Mouse (Mus musculus) frontal cortex, postnatal 25 days (tissue): ENCODE measurements at regions not wholly inside any gene's neighbourhood (a gene's known extent, or its start where the extent isn't known, plus 50 kb on each side); places are given as distances from the start of the nearest gene placed in this dataset.
"Not testable (repeated sequence)": the region's sequence is repeated elsewhere in the genome, so short reads cannot be mapped to it uniquely, and the experiment has no call there.

Source experiments
- DNase-seq, 2 experiments: peaks; one replicate each; pipeline ENCODE4 v3.0.0; 2022; ENCODE audit warnings: low spot score in 2 of 2

DNA sequence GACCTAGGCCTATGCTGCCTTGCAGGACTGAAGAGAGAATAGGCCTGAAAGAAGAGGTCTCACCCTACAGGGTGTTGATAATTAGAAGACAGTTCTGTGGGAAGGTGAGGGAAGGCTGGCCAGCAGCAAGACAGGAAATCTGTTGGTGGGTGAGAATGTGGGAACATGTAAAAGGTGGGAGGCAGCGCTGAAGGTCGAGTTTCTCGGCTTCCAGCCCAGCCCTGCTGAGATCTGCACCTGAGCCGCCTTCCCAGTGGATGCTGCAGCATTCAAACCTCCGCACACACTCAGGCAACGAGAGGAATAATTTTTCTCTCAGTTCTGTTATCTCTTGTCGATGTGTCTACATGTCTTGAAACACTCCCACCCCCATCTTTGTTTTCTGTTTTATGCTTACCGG, 89.9 kb upstream of the Atp1b1 start:
- DNase-seq, result peak in 1 of 2 experiments; percentile 14

DNA sequence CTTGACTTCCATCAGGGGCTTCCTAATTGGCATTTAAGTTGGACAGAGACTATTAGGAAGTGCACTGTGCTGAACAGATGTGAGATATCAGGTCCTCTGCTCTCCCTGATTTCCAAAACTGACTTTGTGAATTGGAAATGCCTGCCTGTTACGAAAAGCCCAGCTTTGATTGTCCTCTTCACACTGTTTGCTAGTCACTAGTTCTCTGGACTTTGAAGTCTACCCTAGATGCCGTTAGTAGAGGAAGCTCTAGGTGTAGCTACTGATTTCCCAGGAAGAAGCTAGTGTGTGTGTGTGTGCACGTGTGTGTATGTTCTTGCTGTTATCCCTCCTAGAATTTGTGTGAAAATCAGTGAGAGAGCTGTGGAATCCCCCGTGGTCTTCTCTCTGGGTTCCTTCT, 87.7 kb upstream of the Atp1b1 start:
- DNase-seq, result no peak

DNA sequence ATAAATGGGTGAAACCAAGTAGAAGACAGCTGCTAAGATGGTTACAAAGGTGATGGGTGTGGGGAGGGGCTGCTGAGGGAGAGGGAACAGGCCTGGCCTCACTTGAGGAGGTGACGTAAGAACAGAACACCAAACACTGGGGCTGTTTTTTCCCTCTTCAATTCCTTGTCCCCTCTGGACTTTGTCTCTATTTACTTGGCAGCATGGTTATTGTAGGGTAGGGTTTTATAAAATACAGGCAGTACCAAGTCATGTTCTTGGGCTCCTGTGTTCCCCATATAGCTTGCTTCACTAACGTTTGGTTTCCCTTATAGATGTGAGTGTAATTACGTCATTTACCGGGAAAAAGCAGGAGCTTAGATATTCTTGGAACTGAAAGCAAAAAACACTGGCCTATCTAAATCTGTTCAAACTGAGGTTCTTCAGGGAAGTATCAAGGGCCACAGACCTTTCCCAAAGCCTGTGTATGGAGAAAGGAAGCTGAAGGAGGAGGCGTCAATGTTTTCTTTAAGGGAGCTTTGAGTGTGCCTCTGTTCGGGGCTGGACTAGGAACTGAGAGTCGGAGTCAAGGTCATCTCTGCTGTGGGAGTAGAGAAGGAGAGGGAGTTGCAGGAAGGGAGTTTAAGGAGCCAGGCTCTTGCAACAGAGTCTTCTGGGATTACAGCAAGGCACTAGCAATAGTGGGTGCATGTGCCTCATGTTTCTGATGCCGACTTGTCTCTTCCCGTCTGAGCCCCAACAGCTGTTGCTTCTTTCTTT, 85.1 kb upstream of the Atp1b1 start:
- no peak for DNase-seq

DNA sequence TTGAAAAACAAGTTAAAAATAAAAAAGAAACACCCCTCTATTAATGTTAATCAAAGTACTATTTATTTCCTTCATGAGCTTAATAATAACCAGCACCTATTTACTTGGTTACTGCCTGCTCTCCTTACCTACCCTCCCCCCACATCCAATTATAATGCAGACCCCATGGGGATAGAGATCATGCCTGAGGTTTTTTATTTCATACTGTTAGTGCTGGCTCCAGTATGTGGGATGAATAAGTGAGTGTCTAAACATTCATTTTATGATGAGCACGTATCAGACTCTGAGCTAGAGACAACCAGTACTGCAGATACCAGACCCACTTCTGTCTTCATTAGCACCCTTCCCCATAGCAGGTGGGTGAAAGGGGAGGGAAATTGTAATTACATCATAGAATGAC, 83.6 kb upstream of the Atp1b1 start:
- no peak for DNase-seq

DNA sequence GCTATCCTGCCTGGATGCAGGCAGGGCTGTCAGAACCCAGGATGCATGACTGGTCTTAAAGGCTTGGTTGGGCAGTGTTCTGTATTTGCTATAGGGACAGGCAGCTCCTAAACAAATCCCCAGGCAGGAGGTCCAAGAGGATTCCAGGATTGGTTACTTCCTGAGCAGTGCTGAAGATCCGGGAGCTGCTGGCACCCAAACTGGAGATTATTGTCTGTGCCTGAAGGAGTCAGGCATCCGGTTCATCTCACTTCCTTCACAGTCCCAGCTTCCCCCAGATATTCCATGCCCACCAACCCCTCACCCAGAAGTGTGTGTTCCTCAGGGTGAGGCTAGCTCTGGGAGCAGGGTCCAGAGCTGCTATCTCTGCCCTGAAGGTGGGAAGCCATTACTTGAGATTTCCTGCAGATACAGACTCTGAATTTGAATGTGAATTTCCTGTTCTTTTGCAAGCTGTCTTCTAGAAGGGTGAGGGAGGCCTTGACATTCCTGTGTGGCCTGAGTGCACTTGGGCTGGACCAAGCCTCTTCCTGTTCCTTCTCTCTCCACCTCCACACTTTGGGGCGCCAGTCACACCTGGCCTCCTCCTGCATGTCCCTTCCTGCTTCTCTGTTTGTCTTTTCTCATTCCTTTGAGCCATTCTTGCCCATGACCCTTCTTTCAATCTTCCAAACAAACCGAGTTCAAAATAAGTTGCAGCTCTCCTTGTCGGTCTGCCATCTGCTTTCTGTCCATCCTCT, 80.3 kb upstream of the Atp1b1 start:
- DNase-seq, result no peak

DNA sequence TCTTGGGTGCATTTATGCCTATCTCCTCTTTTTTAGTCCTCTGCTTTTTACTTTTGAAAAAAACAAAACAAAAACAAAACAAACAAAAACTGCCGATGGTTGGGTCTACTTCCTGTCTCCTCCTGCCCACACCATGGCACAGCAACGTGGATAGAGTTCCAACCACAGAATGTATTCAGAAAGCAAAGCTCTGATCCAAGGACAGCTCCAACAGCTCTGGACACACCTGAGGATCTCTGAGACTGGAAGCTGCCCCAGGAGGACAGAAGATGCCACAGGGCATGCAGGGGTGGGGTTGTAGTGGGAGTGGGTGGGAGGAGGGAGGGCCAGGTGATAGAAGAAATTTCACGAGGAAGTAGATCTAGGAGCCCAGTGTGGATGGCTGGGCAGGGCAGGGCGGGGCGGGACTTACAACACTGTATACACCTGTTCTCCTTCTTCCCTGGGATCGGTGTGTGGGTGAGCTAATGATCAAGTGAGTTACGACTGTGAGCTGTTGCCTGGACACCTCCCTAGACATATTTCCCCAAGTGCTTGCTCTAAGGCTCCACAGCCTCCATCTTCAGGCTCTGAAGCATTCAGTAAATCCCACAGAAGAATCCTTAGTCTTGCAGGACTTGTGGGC, 79.3 kb upstream of the Atp1b1 start:
- DNase-seq, result no peak

DNA sequence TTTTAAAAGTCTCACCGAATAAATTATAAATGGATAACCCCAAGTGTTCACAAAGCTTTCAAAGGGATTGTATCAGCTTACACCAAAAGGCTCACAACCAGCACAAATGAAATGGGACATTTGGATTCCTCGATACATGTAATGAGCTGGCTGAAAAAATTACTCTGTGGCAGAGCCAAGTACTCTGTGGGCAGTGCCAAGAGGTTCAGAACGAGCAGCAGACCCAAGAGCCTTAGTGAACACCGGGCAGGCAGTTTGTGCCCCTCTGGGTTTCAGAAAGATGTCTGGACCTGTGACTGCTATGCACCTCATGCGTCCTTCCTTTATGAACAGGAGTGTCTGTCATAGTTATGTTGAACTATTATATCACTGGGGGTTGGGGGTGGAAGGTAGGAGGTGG, 74.0 kb upstream of the Atp1b1 start:
- no peak for DNase-seq

DNA sequence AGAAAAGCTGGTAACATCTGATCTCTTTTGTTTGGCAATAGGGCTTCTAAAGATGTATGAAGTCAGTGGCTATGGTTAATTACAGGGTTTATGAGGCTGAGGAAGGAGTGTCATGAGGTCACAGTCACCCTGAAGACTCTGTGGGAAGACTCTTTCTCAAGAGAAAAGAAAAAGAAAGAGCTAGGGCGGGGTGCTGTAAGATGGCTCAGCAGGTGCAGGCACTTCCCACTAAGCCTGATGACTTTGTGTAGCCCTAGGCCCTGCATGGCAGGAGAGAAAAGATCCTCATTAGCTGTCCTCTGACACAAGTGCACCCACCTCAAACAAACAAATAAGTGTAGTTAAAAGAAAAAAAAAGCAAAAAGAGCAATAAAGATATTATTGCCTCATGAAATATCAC, 73.6 kb upstream of the Atp1b1 start:
- DNase-seq, result no peak

DNA sequence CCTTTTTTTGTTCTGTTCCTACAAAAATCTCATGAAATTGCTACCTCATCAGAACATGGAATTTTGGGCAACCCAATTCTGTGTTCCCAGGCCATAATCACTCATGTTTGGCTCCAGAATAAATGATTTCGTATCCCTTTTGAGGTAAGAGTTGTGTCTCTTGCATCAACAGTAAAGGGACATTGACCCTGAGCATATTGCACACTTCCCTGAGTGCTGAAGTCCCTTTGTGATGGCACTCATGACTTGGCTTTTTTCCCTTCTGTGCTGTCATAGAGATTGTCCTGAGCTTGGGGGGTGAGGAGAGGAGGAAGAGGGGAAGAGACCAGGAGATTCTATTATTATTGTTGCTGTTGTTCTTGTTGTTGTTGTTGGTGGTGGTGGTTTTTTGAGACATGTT, 68.6 kb upstream of the Atp1b1 start:
- DNase-seq, result no peak

DNA sequence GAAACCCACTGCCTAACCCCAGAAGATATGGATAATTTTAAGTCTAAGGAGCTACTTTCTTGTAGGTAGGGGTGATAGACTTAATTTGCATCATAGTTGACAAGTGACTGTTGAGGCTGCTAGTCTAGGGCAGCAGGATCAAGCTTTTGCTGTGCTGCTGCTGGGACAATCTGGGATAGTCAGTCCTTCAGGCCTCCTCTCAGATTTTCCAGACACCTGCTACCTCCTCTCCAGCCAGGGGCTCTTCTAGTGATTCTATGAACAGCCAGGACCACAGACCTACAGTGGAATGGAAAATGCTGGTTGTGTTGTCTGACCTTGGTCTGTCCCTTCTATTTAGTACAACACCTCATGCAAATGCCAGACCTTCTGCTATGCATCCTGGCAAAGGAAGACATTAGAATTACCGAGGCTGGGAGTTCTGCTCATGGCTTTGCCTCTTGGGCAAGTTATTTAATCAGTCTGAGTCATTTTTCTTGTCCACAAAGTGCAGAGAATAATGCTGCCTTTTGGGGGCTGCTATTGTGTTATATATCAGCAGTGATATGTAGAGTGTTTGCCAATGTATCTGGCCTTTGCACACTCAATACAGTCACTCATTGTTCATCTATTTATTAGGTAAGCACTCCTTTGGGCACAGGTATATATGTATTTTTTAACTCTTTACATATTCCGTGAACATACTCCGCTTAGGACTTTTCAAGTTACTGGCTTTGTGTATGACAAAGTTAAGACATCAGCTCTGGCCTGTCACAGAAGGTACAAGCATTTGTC, 64.4 kb upstream of the Atp1b1 start:
- DNase-seq, result no peak

DNA sequence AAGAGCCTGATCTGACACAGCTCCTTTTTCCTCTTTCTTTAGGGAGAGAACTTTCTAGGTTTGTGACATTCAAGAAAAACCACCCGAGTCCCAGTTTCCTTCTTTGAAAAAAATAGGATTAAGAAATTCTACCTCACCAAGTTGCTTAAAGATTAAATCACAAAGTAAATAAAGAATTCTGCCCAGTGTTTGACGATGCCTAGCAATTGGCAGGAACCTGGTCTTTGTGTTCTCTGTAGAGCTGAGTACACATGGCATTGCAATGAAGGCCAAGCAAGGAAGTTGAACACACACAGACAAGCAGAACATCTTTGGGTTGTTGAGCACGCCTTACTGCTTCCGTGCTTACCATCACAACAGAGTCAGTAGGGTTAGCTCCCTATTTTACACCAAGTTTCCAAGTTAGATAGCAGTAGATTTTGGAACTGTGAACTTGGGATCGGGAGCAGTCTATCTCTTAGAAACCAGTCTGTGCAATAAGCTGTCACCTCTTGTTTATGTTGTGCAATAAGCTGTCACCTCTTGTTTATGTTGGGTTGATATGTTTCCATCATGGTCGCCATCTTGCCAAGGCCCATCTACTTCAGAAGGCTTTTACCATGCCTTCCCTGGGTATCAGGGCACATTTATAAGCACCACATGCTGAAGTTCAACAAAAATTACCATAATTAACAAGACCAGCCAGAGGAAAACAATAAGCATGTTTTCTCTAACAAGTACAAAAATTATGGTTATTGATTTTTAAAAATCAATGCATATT, 63.4 kb upstream of the Atp1b1 start:
- no peak for DNase-seq

DNA sequence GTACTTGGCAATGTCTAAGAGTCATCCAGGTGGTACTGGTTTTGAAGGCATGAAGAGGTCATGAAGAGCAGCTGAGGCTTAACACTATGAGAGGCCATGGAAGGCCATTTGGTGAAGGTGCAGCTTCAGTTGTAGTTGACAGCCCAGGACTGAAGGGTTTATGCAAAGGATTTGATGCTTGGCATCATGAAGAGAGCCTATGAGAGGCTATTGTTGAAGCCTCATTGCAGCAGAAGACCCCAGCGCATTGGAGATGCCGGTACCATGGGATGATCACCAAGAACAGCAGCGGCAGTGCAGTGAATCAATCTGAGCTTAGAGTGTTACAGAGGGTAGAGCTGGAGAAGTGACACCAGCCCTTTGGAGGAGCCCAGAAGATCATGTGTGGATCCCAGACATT, 60.7 kb upstream of the Atp1b1 start:
- DNase-seq, result no peak

DNA sequence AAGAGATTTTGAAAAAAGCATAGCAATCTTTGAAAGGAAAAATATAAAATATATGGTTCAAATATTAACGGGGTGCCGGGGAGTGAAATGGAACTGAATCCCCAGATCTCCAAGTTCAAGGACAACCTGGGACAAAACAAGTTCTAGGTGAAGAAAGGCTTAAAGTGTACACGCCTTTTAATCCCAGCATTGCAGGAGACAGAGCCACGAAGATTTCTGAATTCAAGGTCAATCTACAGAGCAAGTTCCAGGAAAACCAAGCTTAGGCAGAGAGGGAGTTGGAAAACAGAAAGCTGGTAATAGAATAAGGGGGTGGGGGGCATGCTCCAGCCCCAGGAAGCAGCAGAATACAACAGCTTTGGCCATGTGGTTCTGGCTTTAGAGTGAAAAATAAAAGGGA, 60.2 kb upstream of the Atp1b1 start:
- no peak for DNase-seq

DNA sequence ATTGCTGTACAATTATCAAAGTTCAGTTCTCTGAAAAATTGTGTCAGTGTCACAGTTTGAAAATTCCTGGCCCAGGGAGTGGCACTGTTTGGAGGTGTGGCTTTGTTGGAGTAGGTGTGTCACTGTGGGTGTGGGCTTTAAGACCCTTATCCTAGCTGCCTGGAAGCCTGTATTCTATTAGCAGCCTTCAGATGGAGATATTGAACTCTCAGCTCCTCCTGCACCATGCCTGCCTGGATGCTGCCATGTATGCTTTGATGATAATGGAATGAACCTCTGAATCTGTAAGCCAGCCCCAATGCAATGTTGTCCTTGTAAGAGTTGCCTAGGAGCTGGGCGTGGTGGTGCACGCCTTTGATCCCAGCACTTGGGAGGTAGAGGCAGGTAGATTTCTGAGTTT, 59.2 kb upstream of the Atp1b1 start:
- not testable (repeated sequence) for DNase-seq

DNA sequence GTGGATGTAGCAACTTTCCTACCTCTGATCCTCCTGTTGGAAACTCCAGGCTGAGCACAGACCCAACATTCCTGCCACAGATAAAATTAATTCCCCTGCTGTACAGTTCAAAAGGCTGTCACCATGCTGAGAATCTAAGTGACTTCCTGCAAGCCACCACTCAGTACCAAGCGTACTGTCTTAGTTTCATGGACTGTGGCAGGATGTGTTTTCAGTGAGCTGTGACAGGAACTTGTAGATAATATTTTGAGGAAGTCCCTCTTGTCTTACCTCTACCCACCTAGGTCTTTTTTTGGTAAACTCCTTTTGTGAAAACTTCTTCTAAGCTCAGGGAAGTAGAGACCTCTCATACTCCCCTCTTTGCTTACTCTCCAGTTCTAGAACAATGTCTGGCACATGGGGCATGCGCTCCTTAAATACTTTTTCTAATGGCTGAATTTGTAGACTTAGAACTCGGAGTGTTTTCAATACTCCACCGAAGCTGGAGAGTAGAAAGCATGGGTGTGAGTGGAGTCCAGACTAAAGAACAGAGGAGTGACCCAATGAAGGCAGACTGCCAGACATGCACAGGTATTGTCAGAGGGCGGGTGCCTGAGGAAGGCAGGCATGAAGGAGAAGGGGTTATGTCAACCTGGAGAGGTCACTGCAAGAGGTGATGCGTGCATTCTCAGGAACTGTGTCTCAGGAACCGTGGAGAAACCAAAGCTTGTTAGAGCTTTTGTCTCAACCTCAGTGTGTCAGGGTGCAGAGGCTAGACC, 53.7 kb upstream of the Atp1b1 start:
- DNase-seq, result no peak

DNA sequence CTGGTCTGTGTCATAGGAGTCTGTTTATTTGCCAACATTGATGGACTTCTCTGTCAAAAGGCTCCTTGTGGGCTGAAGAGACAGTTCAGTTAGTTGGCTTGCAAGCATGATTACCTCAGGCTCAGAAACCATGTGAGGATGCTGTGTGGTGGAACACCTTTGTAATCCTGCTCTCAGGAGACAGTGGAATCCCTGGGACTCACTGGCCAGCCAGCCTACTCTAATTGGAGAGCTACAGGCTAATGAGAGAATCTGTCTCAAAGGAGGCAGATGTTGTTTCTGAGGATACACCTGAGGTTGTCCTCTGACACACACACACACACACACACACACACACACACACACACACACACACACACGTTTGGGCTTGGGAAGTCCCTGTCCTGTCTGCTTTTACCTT, 51.1 kb upstream of the Atp1b1 start:
- DNase-seq, result no peak

DNA sequence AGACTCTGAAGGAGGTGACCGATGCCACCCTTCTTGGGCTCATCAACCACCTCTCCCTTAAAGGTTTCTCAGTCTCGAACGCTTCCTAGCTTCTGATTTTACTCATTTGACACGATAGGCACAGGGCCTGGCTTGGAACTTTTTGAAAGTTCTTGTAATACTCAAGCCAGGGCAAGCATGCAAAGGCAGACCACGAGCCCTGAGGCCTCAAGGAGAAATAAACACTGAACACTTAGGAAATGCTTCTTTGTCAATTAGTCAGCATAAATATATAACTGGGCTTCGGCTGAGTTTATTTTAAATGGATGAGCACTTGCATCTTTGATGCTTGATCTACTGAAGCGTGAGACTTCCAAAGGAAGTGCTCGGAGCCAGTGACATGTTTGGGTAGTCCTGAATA, 50.4 kb upstream of the Atp1b1 start:
- no peak for DNase-seq

DNA sequence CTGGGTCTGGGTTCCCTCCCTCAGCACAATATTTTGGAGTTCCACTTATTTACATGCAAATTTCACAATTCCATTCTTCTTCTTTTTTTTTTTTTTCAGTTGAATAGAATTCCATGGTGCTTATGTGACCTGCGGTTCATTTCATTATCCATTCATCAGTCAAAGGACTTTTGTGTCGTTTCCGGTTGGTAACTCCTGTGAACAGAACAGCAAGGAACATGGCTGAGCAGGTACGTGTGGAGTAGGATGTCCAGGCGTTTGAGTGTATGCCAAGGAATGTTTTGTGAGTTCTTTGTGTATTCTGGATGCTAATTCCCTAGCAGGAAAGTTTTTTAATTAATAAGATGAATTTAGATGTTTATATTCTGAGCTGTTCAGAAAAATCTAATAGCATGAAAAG, 50.0 kb upstream of the Atp1b1 start:
- no peak for DNase-seq
